Mouse (Mus musculus) heart, postnatal 0 days (tissue): ENCODE data around the gene Vmn2r108.

ENCODE experiments used
- CTCF ChIP-seq: IDR thresholded peaks from 2 replicates; pipeline ENCODE4 v1.5.1; 2016; ENCODE audit warnings: antibody characterized with exemption, control low read depth, low read depth
- EP300 ChIP-seq: IDR thresholded peaks from 2 replicates; pipeline ENCODE4 v1.6.1; 2016; ENCODE audit warnings: antibody characterized with exemption, low read depth

GRCm38 (mm10) chr17:20473311-20473710, 7.8 kb downstream of the Vmn2r108 start:
- TF ChIP-seq EP300 (no peak), CTCF (no peak)
